Mouse (Mus musculus) G1E (cell line): ENCODE results near the gene Sycp1.

ENCODE experiments used
- CTCF ChIP-seq: IDR thresholded peaks from 2 replicates; pipeline ENCODE4 v1.5.1; 2012; ENCODE audit warnings: low read depth, low read length, inconsistent platforms, mixed read lengths
- GATA1 ChIP-seq: IDR thresholded peaks from 2 replicates; pipeline ENCODE4 v1.6.1; 2012; ENCODE audit warnings: borderline replicate concordance, low read length, inconsistent platforms, mixed read lengths
- POLR2AphosphoS5 ChIP-seq: IDR thresholded peaks from 2 replicates; pipeline ENCODE4 v1.6.1; 2012; ENCODE audit warnings: low read depth, low read length, inconsistent platforms; ENCODE audit not compliant: insufficient replicate concordance
- TAL1 ChIP-seq: conservative IDR thresholded peaks from 2 replicates; pipeline ENCODE4 v1.6.1; 2012; ENCODE audit warnings: low read depth, low read length, inconsistent platforms, mixed read lengths

DNA sequence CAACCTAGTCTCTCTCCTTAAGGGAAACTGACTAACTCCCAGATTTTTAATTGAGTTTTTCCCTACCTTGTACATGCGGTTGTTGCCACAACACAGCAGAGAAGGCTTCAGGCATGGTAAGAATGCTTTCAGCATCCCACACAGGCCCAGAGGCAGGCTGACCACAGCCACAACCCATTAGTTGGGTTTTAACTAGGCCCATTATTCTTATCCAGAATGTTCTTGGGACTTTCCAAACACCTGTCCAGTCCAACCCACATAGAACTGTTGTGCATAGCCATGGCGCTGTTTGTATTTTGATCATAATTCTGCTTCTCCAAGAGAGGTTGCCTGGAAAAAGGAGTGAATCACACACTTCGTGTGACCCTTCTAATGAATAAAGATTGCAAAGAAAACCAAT is 19.2 kb upstream of the Sycp1 start:
- TF ChIP-seq CTCF (no peak), GATA1 (no peak), POLR2AphosphoS5 (no peak), TAL1 (no peak)
